Mouse (Mus musculus): ENCODE data around the gene Wfs1.

Gene Wfs1

DNA sequence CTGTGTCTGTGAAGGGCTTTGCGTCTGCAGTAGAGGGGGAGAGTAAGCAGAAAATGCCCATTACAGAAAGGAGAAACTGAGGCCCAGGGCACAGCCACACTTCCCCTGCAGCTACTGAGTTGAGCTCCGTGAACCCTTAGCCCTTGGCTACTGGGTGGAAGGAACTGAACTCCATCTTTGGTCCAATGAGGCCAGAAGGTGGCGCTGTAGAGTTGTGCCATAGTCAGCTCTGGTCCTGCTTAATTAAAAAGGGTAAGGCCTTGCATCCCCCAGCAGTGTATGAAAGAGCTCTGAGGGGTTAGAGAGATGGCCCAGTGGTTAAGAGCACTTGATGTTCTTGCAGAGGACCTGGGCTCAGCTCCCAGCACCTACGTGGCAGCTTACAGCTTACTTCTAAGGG is 60.3 kb downstream of the Wfs1 start:
- peak; percentile 62 to 63 for DNase-seq

DNA sequence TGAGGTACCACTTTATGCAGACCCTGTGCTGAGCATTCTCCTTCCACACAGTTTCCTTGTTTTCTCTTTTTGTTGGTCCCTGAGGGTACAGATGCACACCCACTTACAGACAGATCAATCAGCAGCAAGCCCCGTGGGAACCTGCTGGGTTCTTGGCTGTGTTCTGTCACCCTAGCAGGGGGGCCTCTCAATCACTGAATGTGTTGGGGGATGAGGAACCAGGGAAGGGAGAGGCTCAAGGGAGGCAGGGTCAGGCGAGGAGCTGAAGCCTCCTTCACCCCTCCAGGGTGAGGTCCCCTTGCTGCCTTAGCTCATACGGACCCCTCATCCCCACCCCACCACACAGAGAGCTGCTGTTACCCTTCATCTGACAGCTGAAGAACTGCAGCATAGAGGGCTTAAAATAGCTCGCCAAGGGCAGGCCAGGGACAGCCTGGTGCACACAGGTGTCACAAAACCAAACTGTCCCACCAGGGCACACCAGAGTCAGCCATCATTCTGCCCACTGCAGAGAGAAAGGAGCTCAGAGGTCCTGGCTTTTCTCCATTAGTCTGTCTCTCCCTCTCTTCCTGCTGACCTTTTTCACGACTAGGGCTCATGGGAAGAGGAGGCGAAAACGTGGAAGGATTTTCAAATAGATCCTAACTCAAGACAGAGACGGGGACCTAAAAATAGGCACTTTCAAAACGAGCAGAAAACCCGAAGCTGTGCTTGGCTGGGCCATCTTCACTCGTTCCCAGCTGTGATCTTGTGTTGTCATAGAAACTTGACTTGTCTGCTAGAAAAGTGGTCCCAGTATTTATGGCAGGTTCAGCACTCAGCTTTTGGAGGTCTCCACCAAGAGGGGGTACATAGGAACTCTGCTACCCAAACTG is 64.9 kb downstream of the Wfs1 start:
- no peak for DNase-seq

DNA sequence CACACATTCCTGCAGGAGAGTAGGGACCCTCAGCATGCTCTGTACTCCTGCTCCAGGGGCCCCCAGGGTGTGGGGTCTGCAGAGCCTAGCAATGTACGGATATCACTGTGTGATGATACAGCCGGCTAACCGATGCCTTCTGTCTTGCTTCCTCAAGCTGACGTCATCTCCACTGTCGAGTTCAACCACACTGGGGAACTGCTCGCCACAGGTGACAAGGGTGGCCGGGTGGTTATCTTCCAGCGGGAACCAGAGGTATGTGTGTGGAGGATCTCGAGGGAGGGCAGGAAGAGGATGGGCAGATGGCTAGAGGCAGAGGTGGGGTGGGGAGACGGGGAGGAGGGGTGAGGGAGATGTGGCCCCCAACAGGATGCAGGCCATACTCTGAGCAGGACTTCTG is 66.2 kb downstream of the Wfs1 start:
- DNase-seq: no peak

DNA sequence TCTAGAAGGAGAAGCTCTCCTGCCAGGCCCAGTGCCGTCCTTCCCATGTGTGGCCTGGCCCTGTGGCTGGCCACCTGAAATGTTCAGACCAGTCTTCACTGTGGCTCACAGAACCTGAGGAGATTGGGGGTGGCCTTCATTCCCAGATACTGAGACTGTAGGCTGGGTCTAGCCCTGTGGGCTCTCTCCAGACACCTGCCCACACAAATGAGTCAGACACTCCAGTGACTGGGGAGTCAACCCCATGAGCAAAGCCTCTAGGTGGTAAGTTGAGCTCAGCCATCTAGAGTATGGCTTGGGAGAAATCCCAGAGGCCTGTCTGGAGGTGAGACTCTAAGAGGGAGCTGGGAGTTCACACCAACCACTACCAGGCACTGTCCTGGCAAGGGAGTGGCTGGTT is 67.1 kb downstream of the Wfs1 start:
- DNase-seq: no peak

DNA sequence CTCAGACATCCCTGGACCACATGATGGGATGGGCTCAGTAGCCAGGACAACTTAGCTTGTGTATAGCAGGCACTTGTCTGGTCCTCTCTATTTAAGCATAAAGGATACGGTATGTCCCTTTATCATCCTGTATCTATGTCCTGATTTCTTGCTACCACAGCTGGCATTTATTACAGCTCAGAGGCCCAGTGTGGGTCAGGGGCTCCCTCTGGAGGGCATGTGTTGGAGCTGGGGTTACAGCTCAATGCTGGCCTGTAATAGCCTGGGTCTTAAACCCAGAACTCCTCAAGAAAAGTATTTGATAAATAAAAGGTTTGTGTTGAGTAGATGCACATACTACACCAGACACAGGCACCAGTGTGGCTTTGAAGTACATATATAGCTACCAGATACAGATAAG is 68.9 kb downstream of the Wfs1 start:
- no peak for DNase-seq

DNA sequence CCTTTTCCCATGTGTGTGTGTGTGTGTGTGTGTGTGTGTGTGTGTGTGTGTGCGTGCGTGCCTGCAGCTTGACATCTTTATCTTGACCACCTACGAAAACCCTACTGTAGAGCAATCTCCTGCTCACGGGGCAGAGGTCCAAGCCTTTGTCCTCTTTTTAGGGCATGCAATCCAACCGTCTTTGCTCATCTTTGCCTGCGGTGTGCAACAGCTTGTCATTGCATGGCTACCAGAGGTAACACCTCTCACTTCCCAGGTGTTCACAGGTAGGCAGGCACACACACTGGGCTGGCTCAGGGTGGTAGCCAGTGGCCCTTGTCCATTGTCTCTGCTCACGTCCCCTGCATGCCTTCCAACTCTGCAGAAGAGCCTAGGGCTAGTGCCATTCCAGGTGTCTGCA is 71.0 kb downstream of the Wfs1 start:
- DNase-seq: no peak

DNA sequence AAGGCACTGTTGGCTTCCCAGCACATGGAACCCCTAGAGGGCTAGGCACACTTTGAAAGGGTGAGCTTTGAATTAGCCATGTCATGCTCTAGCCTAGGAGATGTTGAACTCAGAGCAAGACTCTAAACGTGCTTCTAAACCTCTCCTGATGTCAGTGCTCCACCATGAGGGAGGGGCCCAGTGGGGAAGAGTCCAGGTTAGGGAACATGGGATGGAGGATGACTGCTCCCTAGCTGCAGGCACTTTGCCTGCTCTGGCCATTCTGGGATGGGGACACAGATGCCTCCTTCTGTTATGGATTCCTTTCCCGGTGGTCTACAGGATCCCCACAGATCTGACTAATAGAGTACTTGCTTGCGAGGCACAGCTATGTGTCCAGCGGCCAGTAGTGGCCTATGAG is 71.8 kb downstream of the Wfs1 start:
- DNase-seq: peak in 1 of 2 experiments; percentile 18

DNA sequence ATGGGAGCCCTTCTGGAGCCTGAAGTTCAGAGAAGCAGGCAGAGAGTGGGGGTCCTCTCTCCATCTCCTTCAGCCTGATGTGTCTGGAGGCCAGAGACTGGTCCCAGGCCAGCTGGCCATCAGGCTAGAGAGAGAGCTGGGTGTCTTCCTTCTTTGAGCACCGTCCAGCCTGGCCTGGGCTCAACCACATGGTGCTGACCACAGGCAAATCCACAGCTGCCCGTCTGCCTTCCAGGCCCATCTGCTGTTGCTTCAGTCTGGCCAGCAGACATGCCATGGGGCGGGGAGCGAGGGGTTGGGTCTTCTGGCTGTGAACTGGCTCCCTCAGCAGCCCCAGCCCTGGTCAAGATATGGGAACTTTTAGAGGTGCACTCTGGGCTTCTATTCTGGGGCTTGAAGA is 72.4 kb downstream of the Wfs1 start:
- DNase-seq: peak in 1 of 2 experiments; percentile 63
